Mouse (Mus musculus): ENCODE data around the gene Gm49333.

DNA sequence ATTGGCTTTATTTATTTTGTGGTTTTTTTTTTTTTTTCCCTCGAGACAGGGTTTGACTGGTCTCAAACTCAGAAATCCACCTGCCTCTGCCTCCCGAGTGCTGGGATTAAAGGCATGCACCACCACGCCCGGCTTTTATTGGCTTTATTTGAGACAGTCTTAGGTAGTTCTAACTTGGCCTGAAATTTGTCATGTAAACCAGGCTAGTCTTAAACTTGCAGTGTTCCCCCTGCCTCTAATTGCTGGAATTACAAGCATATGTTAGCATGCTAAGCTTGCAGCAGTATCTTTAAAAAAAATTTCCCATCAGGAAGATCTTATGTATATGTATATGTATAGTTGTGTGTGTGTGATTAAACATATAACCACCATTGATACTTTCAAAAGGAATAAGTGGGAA lies 65.3 kb downstream of the Gm49333 start:
- TF ChIP-seq POLR2A (IDR thresholded peaks at IDR 0.05; ENCODE audit: extremely low read depth, insufficient read depth, low read length) (no peak), CTCF (IDR thresholded peaks at IDR 0.05; ENCODE audit: extremely low read depth, insufficient read depth, low read length) (no peak)
